Mouse (Mus musculus) hindlimb bud, embryonic 11.5 days (tissue): Measurements from ENCODE around the gene Pde4d.

Experiments
- DNase-seq: peaks from one replicate; pipeline ENCODE4 v3.0.0-alpha.2; 2012; ENCODE audit warnings: low read depth, low spot score; ENCODE audit errors: extremely low spot score

Gene Pde4d

GRCm38 (mm10) chr13:108554901-108555300 is 105.2 kb downstream of the Pde4d start:
- no peak for DNase-seq

GRCm38 (mm10) chr13:108596938-108597337 is 147.2 kb downstream of the Pde4d start:
- no peak for DNase-seq

GRCm38 (mm10) chr13:108598673-108599072 is 148.9 kb downstream of the Pde4d start:
- no peak for DNase-seq

- DNase-seq, result no peak
Measured at GRCm38 (mm10) chr13:108599186-108599900, 149.6 kb downstream of the Pde4d start.

GRCm38 (mm10) chr13:108601021-108601420 is 151.3 kb downstream of the Pde4d start:
- DNase-seq, result no peak

GRCm38 (mm10) chr13:108603502-108603901 is 153.8 kb downstream of the Pde4d start:
- DNase-seq, result no peak

- DNase-seq, result peak; percentile 16
Measured at GRCm38 (mm10) chr13:108604213-108604612, 154.5 kb downstream of the Pde4d start.

- no peak for DNase-seq
Measured at GRCm38 (mm10) chr13:108618207-108618606, 168.5 kb downstream of the Pde4d start.

GRCm38 (mm10) chr13:108622681-108623080 is 172.9 kb downstream of the Pde4d start:
- DNase-seq, result no peak

GRCm38 (mm10) chr13:108623929-108624328 is 174.2 kb downstream of the Pde4d start:
- DNase-seq, result no peak

- DNase-seq, result no peak
Measured at GRCm38 (mm10) chr13:108626166-108626565, 176.4 kb downstream of the Pde4d start.

GRCm38 (mm10) chr13:108628501-108628900 is 178.8 kb downstream of the Pde4d start:
- no peak for DNase-seq

- no peak for DNase-seq
Measured at GRCm38 (mm10) chr13:108630576-108630975, 180.8 kb downstream of the Pde4d start.

- no peak for DNase-seq
Measured at GRCm38 (mm10) chr13:108631222-108631621, 181.5 kb downstream of the Pde4d start.

GRCm38 (mm10) chr13:108636526-108636925 is 186.8 kb downstream of the Pde4d start:
- no peak for DNase-seq

- no peak for DNase-seq
Measured at GRCm38 (mm10) chr13:108642259-108642658, 192.5 kb downstream of the Pde4d start.

GRCm38 (mm10) chr13:108646801-108647200 is 197.1 kb downstream of the Pde4d start:
- no peak for DNase-seq

- no peak for DNase-seq
Measured at GRCm38 (mm10) chr13:108647239-108647638, 197.5 kb downstream of the Pde4d start.

GRCm38 (mm10) chr13:108654026-108654723 is 204.4 kb downstream of the Pde4d start:
- no peak for DNase-seq

- no peak for DNase-seq
Measured at GRCm38 (mm10) chr13:108666579-108666978, 216.8 kb downstream of the Pde4d start.

GRCm38 (mm10) chr13:108667077-108667476 is 217.3 kb downstream of the Pde4d start:
- no peak for DNase-seq

- no peak for DNase-seq
Measured at GRCm38 (mm10) chr13:108677056-108677455, 227.3 kb downstream of the Pde4d start.
